ENCODE assay signal across 8 mouse cellular contexts in the genomic region with DNA sequence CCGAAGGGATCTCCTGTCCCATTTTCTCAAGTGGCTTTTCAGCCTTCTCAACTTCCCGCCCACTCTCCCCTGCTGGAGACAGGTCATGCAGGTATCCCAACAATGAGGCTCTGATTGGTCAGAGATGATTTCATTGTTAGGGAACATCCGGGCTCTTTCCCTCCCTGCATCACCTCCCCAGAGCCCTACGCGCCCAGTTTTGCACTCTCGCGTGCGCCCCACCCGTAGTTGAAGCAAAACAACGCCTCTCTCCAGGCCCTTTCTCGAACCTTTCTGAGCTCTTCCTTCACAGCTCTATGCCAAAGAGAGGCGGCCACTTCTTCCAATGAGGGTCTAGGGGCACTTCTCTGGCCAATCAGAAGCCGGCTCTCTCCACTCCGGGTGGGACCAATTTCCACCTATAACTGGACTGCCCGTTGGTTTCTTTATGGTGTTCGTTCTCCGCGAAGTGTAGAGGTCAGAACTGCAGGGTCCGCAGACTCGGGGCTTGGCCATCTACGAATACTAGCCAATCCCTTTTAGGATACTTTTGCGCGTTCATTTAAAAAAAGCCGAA. TPM values are rescaled to one million over a fixed set of nuclear protein-coding genes. Genes with fewer than 3 reads are reported as not detected.
A peak's percentile ranks its signal among the peaks of the same experiment; 100 is the strongest.
DNase-seq lines count a peak whose midpoint lies in the region; ATAC-seq and TF ChIP-seq lines count a peak whose summit lies in the region.

No protein-coding gene starts in this region.

- no peaks in the 10 kb centered on the region for H3K9me3 ChIP-seq in intestine, embryonic 14.5 days (ENCODE audit: control insufficient read depth, low read length)
- no peaks in the 10 kb centered on the region for H3K9me3 ChIP-seq in limb, embryonic 11.5 days (ENCODE audit: control insufficient read depth, low read length)
- H3K9me3 ChIP-seq in midbrain, embryonic 13.5 days: no peaks in the 10 kb centered on the region

- no peaks in the 10 kb centered on the region for H3K36me3 ChIP-seq in intestine, embryonic 14.5 days (ENCODE audit: control insufficient read depth, insufficient read depth, low read length)
- H3K36me3 ChIP-seq in limb, embryonic 11.5 days (ENCODE audit: control insufficient read depth, insufficient read depth, low read length): no peaks in the 10 kb centered on the region
- H3K36me3 ChIP-seq in midbrain, embryonic 13.5 days: no peaks in the 10 kb centered on the region
- no peaks in the 10 kb centered on the region for H3K36me3 ChIP-seq in small intestine, adult 2 months (ENCODE audit: control insufficient read depth, insufficient read depth, low read length)

- peak; percentile 90 for ATAC-seq in intestine, embryonic 14.5 days (replicated peaks; ENCODE audit: low FRiP score, low TSS enrichment, low read depth)
- ATAC-seq in limb, embryonic 11.5 days (ENCODE audit: insufficient number of reproducible peaks, low FRiP score, low TSS enrichment, low read depth): peak; percentile 89
- peak; percentile 93 for ATAC-seq in midbrain, embryonic 13.5 days

- H3K4me1 ChIP-seq in intestine, embryonic 14.5 days (replicated peaks; ENCODE audit: control insufficient read depth, insufficient read depth, low read length): peaks cover 23% of the 10 kb centered on the region
- 0 out of 2 replicates have a peak, but pooled peaks cover 3% of the 10 kb centered on the region for H3K4me1 ChIP-seq in limb, embryonic 11.5 days (ENCODE audit: control insufficient read depth, insufficient read depth, low read length)
- peaks cover 34% of the 10 kb centered on the region for H3K4me1 ChIP-seq in midbrain, embryonic 13.5 days (replicated peaks)
- H3K4me1 ChIP-seq in small intestine, adult 2 months (ENCODE audit: control insufficient read depth, insufficient read depth, insufficient read length, low read length): peaks cover 7% of the 10 kb centered on the region

- peak overlapping the region; percentile 51 for H3K4me3 ChIP-seq in intestine, embryonic 14.5 days (ENCODE audit: low read depth, low read length)
- H3K4me3 ChIP-seq in limb, embryonic 11.5 days (ENCODE audit: low read depth, low read length): peak overlapping the region; percentile 91
- peak overlapping the region; percentile 45 for H3K4me3 ChIP-seq in midbrain, embryonic 13.5 days (replicated peaks)
- H3K4me3 ChIP-seq in small intestine, adult 2 months (ENCODE audit: low read depth, low read length): peak overlapping the region; percentile 75

- H3K4me2 ChIP-seq in intestine, embryonic 14.5 days (ENCODE audit: low read length): peak overlapping the region; percentile 75
- peak overlapping the region; percentile 60 for H3K4me2 ChIP-seq in limb, embryonic 11.5 days (ENCODE audit: low read depth, severe bottlenecking)
- peak overlapping the region; percentile 58 for H3K4me2 ChIP-seq in midbrain, embryonic 13.5 days (replicated peaks)

- WGBS in intestine, embryonic 14.5 days: 0% methylated on average over 24 of the region's 24 CpGs
- WGBS in limb, embryonic 11.5 days: under 1% methylated on average over 24 of the region's 24 CpGs
- WGBS in midbrain, embryonic 13.5 days: under 1% methylated on average over 24 of the region's 24 CpGs
- WGBS in small intestine, adult 2 months: under 1% methylated on average over 24 of the region's 24 CpGs

- TF ChIP-seq POLR2A in small intestine, adult 2 months (IDR thresholded peaks at IDR 0.05; ENCODE audit: low read depth, low read length): peak; percentile 72

- H3K9ac ChIP-seq in intestine, embryonic 14.5 days (ENCODE audit: low read length): peak overlapping the region; percentile 52
- H3K9ac ChIP-seq in limb, embryonic 11.5 days (ENCODE audit: low read length): peak overlapping the region; percentile 43
- H3K9ac ChIP-seq in midbrain, embryonic 13.5 days (replicated peaks): peak overlapping the region; percentile 64

- no peak for TF ChIP-seq CTCF in small intestine, adult 2 months (IDR thresholded peaks at IDR 0.05; ENCODE audit: extremely low read depth, insufficient read length, insufficient replicate concordance, low read depth, low read length)

- H3K27me3 ChIP-seq in intestine, embryonic 14.5 days (replicated peaks; ENCODE audit: control insufficient read depth, insufficient read depth, low read length): no peaks in the 10 kb centered on the region
- H3K27me3 ChIP-seq in limb, embryonic 11.5 days (ENCODE audit: control insufficient read depth, insufficient read depth, low read length): no peaks in the 10 kb centered on the region
- no peaks in the 10 kb centered on the region for H3K27me3 ChIP-seq in midbrain, embryonic 13.5 days
- no peaks in the 10 kb centered on the region for H3K27me3 ChIP-seq in small intestine, adult 2 months (ENCODE audit: control insufficient read depth, insufficient read depth, low read length)

- H3K27ac ChIP-seq in intestine, embryonic 14.5 days (ENCODE audit: low read depth): peak overlapping the region; percentile 96
- H3K27ac ChIP-seq in limb, embryonic 11.5 days (replicated peaks; ENCODE audit: low read depth, low read length): peak overlapping the region; percentile 38
- H3K27ac ChIP-seq in midbrain, embryonic 13.5 days: peak overlapping the region; percentile 94
- H3K27ac ChIP-seq in small intestine, adult 2 months (ENCODE audit: insufficient read depth, low read depth, low read length): peak overlapping the region; percentile 97

- peak; percentile 97 for DNase-seq in kidney, adult 11 months
- DNase-seq in kidney, adult 9 months: no peak
- peak; percentile 94 for DNase-seq in embryo, embryonic 10.5 days (ENCODE audit: low spot score)
- peak; percentile 72 for DNase-seq in gastrocnemius, postnatal 10 days
- DNase-seq in intestine, embryonic 14.5 days (ENCODE audit: low spot score): peak; percentile 92
- DNase-seq in limb, embryonic 11.5 days (ENCODE audit: low spot score): peak; percentile 89

RNA-seq across cellular contexts. Expression of gene Ppm1b, which starts 0.5 kb away (rescaled TPM):
- total RNA-seq in gastrocnemius, postnatal 10 days (2021): 100 to 1,000 TPM; 139 to 151 TPM
- polyA plus RNA-seq in intestine, embryonic 14.5 days (2014; fragmentation: Nextera tagmentation; extraction: Ambion mirVana): 86.4 and 91.4 TPM in 2 replicates
- polyA plus RNA-seq in limb, embryonic 11.5 days (2014; fragmentation: Nextera tagmentation; extraction: Ambion mirVana): 81.6 and 87.4 TPM in 2 replicates
- 95.8 and 101 TPM in 2 replicates for polyA plus RNA-seq in midbrain, embryonic 13.5 days (2015; fragmentation: Nextera tagmentation; extraction: Ambion mirVana)
- 8.2 and 17.6 TPM in 2 replicates for polyA plus RNA-seq in small intestine, adult 2 months (2012; rRNA removed)

Comparison
In these comparisons a context has a peak if more than half of its experiments do, and no peak if none do; other contexts are left out.
1. H3K27ac ChIP-seq: peak in every context shown above with its lines; median percentile 97 in small intestine, adult 2 months; 96 in intestine, embryonic 14.5 days; 94 in midbrain, embryonic 13.5 days; 38 in limb, embryonic 11.5 days.